Mouse (Mus musculus) CH12.LX (cell line): ENCODE measurements around the gene Reln. TPM values are rescaled to one million over a fixed set of nuclear protein-coding genes. Genes with fewer than 3 reads are reported as not detected.

Experiments used
- DNase-seq: peaks from one replicate; pipeline ENCODE4 v3.0.0-alpha.2; 2013; ENCODE audit errors: extremely low read depth
- H3K27ac ChIP-seq: 2 replicates; pipeline ENCODE4 v1.5.1; 2012; ENCODE audit warnings: low read depth, mild to moderate bottlenecking, control low read depth, moderate library complexity; ENCODE audit not compliant: insufficient read depth
- H3K27me3 ChIP-seq: replicated peaks from 2 replicates; pipeline ENCODE3; 2012; ENCODE audit warnings: inconsistent platforms
- H3K36me3 ChIP-seq, 2 experiments: replicated peaks in 1 of 2; 2 replicates each; pipeline versions ENCODE3 to v1.6.1; 2012; ENCODE audit warnings: inconsistent platforms in 1 of 2, low read length in 1 of 2, mild to moderate bottlenecking in 1 of 2, mixed read lengths in 1 of 2, moderate library complexity in 1 of 2; ENCODE audit not compliant: control insufficient read depth in 1 of 2, insufficient read depth in 1 of 2
- H3K4me1 ChIP-seq, 2 experiments: 2 replicates each; pipeline ENCODE4 v1.6.1; 2012; ENCODE audit warnings: inconsistent platforms in 1 of 2, moderate library complexity in 1 of 2; ENCODE audit not compliant: insufficient read depth in 2 of 2, control insufficient read depth in 1 of 2
- H3K4me2 ChIP-seq: 2 replicates; pipeline ENCODE4 v1.6.1; 2012; ENCODE audit warnings: low read depth, mild to moderate bottlenecking, control low read depth; ENCODE audit not compliant: poor library complexity, insufficient read depth, severe bottlenecking
- H3K4me3 ChIP-seq, 3 experiments: fragments of 150-350 bp in 1 of 3; sonication (generic) in 1 of 3; replicated peaks in 1 of 3; 2 replicates each; pipeline versions ENCODE3 to v1.5.1; 2011 to 2012; ENCODE audit warnings: low read depth in 2 of 3, low read length in 2 of 3, mild to moderate bottlenecking in 2 of 3, moderate library complexity in 2 of 3, control low read depth in 1 of 3, improper control_type of control experiment in 1 of 3, inconsistent platforms in 1 of 3, mixed read lengths in 1 of 3; ENCODE audit not compliant: poor library complexity in 1 of 3
- H3K79me2 ChIP-seq: replicated peaks from 2 replicates; pipeline ENCODE4 v1.6.1; 2012; ENCODE audit warnings: mild to moderate bottlenecking, moderate library complexity; ENCODE audit not compliant: control insufficient read depth, poor library complexity, insufficient read depth, severe bottlenecking; ENCODE audit errors: extremely low read depth
- H3K9ac ChIP-seq: 2 replicates; pipeline ENCODE4 v1.6.1; 2012; ENCODE audit warnings: low read depth, mild to moderate bottlenecking, control low read depth, moderate library complexity; ENCODE audit not compliant: insufficient read depth
- H3K9me3 ChIP-seq: replicated peaks from 2 replicates; pipeline ENCODE3; 2012; ENCODE audit warnings: low read length, inconsistent platforms, mixed read lengths
- BHLHE40 ChIP-seq: IDR thresholded peaks from 2 replicates; pipeline ENCODE4 v1.6.1; 2011; ENCODE audit warnings: mild to moderate bottlenecking, low read depth, low read length, improper control_type of control experiment
- CHD1 ChIP-seq: IDR thresholded peaks from 2 replicates; pipeline ENCODE4 v1.6.1; 2012; ENCODE audit warnings: low read depth, low read length, improper control_type of control experiment, inconsistent platforms
- CHD2 ChIP-seq: IDR thresholded peaks from 2 replicates; pipeline ENCODE4 v1.6.1; 2011; ENCODE audit warnings: low read length, improper control_type of control experiment
- CTCF ChIP-seq, 2 experiments: IDR thresholded peaks in 1 of 2; conservative IDR thresholded peaks in 1 of 2; 2 replicates each; pipeline ENCODE4 v1.5.1; 2011 to 2012; ENCODE audit warnings: low read depth in 2 of 2, low read length in 2 of 2, improper control_type of control experiment in 1 of 2, inconsistent platforms in 1 of 2, mild to moderate bottlenecking in 1 of 2, moderate library complexity in 1 of 2
- EP300 ChIP-seq: IDR thresholded peaks from 2 replicates; pipeline ENCODE4 v1.6.1; 2011; ENCODE audit warnings: low read length, improper control_type of control experiment
- HCFC1 ChIP-seq: IDR thresholded peaks from 2 replicates; pipeline ENCODE4 v1.6.1; 2012; ENCODE audit warnings: low read depth, mild to moderate bottlenecking, inconsistent platforms, low read length, improper control_type of control experiment
- IRF4 ChIP-seq: IDR thresholded peaks from 2 replicates; pipeline ENCODE4 v1.6.1; 2014; ENCODE audit warnings: low read depth, mild to moderate bottlenecking, inconsistent platforms, low read length, improper control_type of control experiment
- JUN ChIP-seq: IDR thresholded peaks from 2 replicates; pipeline ENCODE4 v1.6.1; 2011; ENCODE audit warnings: low read depth, mild to moderate bottlenecking, low read length, improper control_type of control experiment, moderate library complexity; ENCODE audit not compliant: insufficient read depth
- JUND ChIP-seq: conservative IDR thresholded peaks from 2 replicates; pipeline ENCODE4 v1.6.1; 2011; ENCODE audit warnings: low read depth, low read length, improper control_type of control experiment
- KAT2A ChIP-seq: IDR thresholded peaks from 2 replicates; pipeline ENCODE4 v1.6.1; 2012; ENCODE audit warnings: low read length, improper control_type of control experiment, inconsistent platforms; ENCODE audit not compliant: insufficient replicate concordance
- MAX ChIP-seq: IDR thresholded peaks from 2 replicates; pipeline ENCODE4 v1.6.1; 2011; ENCODE audit warnings: low read length, improper control_type of control experiment
- MXI1 ChIP-seq: IDR thresholded peaks from 2 replicates; pipeline ENCODE4 v1.6.1; 2011; ENCODE audit warnings: mild to moderate bottlenecking, low read depth, low read length, improper control_type of control experiment
- MYC ChIP-seq: IDR thresholded peaks from 2 replicates; pipeline ENCODE4 v1.6.1; 2011; ENCODE audit warnings: low read depth, mild to moderate bottlenecking, improper control_type of control experiment, low read length
- NRF1 ChIP-seq: IDR thresholded peaks from 2 replicates; pipeline ENCODE4 v1.6.1; 2014; ENCODE audit warnings: low read depth, mild to moderate bottlenecking, inconsistent platforms, low read length, improper control_type of control experiment, moderate library complexity
- POLR2A ChIP-seq: IDR thresholded peaks from 2 replicates; pipeline ENCODE4 v1.6.1; 2011; ENCODE audit warnings: low read depth, mild to moderate bottlenecking, improper control_type of control experiment, low read length
- RAD21 ChIP-seq: IDR thresholded peaks from 2 replicates; pipeline ENCODE4 v1.6.1; 2011; ENCODE audit warnings: low read depth, mild to moderate bottlenecking, low read length, improper control_type of control experiment, moderate library complexity
- SMC3 ChIP-seq: IDR thresholded peaks from 2 replicates; pipeline ENCODE4 v1.6.1; 2011; ENCODE audit warnings: low read depth, low read length, improper control_type of control experiment
- TBP ChIP-seq: conservative IDR thresholded peaks from 2 replicates; pipeline ENCODE4 v1.6.1; 2011; ENCODE audit warnings: low read depth, low read length, improper control_type of control experiment
- USF1 ChIP-seq: IDR thresholded peaks from 2 replicates; pipeline ENCODE4 v1.6.1; 2014; ENCODE audit warnings: low read depth, mild to moderate bottlenecking, inconsistent platforms, low read length, improper control_type of control experiment
- ZC3H11A ChIP-seq: IDR thresholded peaks from 2 replicates; pipeline ENCODE4 v1.6.1; 2012; ENCODE audit warnings: low read depth, mild to moderate bottlenecking, inconsistent platforms, low read length, improper control_type of control experiment
- ZNF384 ChIP-seq: IDR thresholded peaks from 2 replicates; pipeline ENCODE4 v1.6.1; 2012; ENCODE audit warnings: low read depth, low read length, improper control_type of control experiment, inconsistent platforms
- dilution Hi-C: fragments of 300-500 bp; cut with MboI; formaldehyde crosslinking; loops from 2 replicates; pipeline ENCODE4 v1.14.3; 2020; ENCODE audit warnings: low sequenced_read_pairs; ENCODE audit not compliant: extremely low pct_unique_long_range_greater_than_20kb, extremely low pct_ligation_motif_present
- in situ Hi-C: fragments of 300-500 bp; cut with MboI; formaldehyde crosslinking; loops from 3 replicates; pipeline ENCODE4 v1.14.3; 2019; ENCODE audit warnings: low sequenced_read_pairs, low pct_ligation_motif_present, low pct_unique_long_range_greater_than_20kb, mixed read lengths
- polyA plus RNA-seq: library from polyadenylated mRNA; unstranded; fragments of >175 nt; gene quantifications from 2 replicates; pipeline ENCODE4 v1.2.1, GENCODE M21; 2012; ENCODE audit warnings: low read depth; ENCODE audit not compliant: insufficient read length
- total RNA-seq, 2 experiments: library from RNA; depleted of rRNA; stranded (reverse); fragments of 300-350 nt in 1 of 2; fragments of >200 nt in 1 of 2; gene quantifications; 2 replicates each; pipeline ENCODE4 v1.2.3; 2012 to 2014

Gene Reln
- total and polyA plus RNA-seq, 3 experiments: 0.03 to 0.04 TPM; not detected in 1

DNA sequence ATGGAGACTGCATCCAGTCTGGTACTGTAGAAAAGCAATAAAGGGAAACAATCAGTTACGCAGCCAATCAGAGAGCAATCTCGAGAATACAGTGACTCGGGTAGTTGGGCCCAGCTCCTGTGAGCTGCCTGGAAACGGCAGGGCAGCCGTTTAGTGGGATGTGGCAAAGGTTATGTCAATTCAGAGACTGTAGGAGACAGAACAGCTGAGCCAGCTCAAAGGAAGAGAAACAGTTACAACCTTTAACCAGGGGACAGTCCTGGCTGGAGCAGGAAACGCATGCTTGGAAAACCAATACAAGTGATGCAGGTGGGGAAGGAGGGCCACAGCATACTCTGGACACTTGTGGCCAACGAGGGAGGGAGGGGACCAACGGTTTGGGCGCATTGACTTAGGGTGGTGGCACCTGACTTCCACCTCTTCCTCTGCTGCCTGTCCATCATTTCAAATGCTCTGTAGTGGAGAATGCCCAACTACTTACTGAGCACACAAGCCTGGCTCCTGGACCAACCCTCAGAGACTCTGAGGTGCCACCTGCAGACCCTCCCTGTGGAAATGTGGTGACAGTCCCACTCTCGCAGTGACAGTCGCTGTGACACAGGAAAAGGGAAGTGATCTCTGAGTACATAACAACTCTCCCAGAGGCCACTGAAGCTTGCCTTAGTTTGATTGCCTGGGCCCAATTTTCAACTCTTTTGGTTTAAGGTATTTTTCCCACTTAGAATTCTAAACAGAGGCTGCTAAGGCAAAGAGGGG lies 337.0 kb downstream of the Reln start:
- Histone ChIP-seq H3K4me3 (no peak overlapping the region), H3K4me2 (peak overlapping the region; percentile 37; the same call in 1 of the 2 replicates), H3K4me1 (peaks cover 12 to 34% of the 10 kb centered on the region in 2 experiments), H3K36me3 (no peaks in the 10 kb centered on the region), H3K27me3 (no peaks in the 10 kb centered on the region), H3K79me2 (no peaks in the 10 kb centered on the region), H3K9me3 (no peaks in the 10 kb centered on the region), H3K27ac (no peak overlapping the region), H3K9ac (no peak overlapping the region)
- TF ChIP-seq HCFC1: no peak
- peak; percentile 61 for TF ChIP-seq IRF4
- TF ChIP-seq KAT2A: no peak
- no peak for TF ChIP-seq ZC3H11A
- TF ChIP-seq EP300: no peak; the same call in 1 of the 2 replicates
- DNase-seq: peak; percentile 67
- in situ Hi-C loops: no loop called here
- dilution Hi-C loops: no loop called here

DNA sequence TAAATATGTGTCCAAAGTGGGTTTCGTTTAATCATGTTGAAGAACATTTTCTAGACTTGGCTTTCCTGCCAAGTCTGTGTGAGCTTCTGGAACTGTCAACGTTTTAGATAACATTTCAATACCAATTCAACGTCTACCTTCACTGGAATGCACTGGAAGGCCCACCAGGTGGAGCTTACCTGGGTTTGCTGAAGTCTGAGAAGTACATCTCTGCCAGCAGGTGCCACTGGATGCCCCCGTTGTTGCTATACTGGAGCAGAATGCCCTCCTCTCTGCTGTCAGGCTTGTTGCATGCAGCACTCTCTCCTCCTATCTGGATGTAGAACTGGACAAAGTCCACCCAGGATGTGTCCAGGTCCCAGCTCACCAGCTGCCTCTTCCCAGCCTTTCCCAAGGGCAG lies 340.6 kb downstream of the Reln start:
- TF ChIP-seq JUND (no peak), MAX (no peak), NRF1 (no peak), RAD21 (peak; percentile 4), USF1 (no peak), MXI1 (no peak), ZNF384 (no peak), CHD1 (no peak), TBP (no peak), JUN (no peak), POLR2A (no peak), HCFC1 (no peak), SMC3 (no peak), CTCF (conservative IDR thresholded peaks at IDR 0.05 in 1 of 2, IDR thresholded peaks at IDR 0.05 in 1 of 2; ENCODE audit: low read depth in 2 of 2, low read length in 2 of 2) (peak in 1 of 2 experiments; percentile 32; a peak in 2 of 4 replicates), BHLHE40 (no peak), MYC (no peak), CHD2 (no peak)
- in situ Hi-C loops (no loop called here), dilution Hi-C loops (no loop called here)
- Histone ChIP-seq H3K4me1 (peaks cover 8 to 19% of the 10 kb centered on the region in 2 experiments), H3K79me2 (no peaks in the 10 kb centered on the region), H3K4me3 (no peak overlapping the region), H3K4me2 (no peak overlapping the region), H3K36me3 (no peaks in the 10 kb centered on the region), H3K9ac (no peak overlapping the region), H3K9me3 (no peaks in the 10 kb centered on the region), H3K27ac (no peak overlapping the region), H3K27me3 (no peaks in the 10 kb centered on the region)
- DNase-seq: no peak
